Comparison of ENCODE assay signal across 24 mouse cellular contexts in the genomic region with DNA sequence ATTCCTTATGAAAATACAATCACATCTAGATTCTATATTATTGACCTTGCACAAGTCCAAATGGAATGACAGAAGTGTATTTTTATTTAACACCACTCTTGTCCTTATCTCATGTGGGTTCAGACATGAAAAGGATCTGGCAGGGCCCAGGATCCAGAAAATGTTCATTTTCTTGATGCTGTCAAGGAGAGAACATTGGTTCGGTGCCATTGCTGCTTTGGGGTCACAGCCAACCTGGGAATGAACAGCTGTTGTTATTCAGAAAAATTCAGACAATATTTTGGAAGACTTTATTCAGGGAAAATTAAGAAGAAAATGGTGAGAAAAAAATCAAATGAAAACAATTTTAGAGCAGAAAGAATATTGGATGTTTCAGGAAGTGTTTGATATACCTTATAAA.
DNase-seq lines count a peak whose midpoint lies in the region; ATAC-seq and TF ChIP-seq lines count a peak whose summit lies in the region.
"Had no signal": no experiment of that assay in that cellular context is flagged by ENCODE, and none has a peak within 500 bp of the region (broad histone marks: within the 10 kb centered on the region; RNA-seq: fewer than 3 reads in every experiment).

No protein-coding gene starts in this region.

- no peak for TF ChIP-seq CTCF in left cerebral cortex, adult 2 months (IDR thresholded peaks at IDR 0.05)

- intact Hi-C loops in heart, postnatal 25 days (cut with DNase I) = no loop called here
- intact Hi-C loops in left cerebral cortex, postnatal 4 days (cut with DNase I) = no loop called here
- intact Hi-C loops in left cerebral cortex, adult 2 months (cut with DNase I) = no loop called here

- no peak overlapping the region for H3K27ac ChIP-seq in left cerebral cortex, adult 2 months
- H3K27ac ChIP-seq: embryonic facial prominence, embryonic 12.5 days; forebrain, embryonic 10.5 days; forebrain, embryonic 15.5 days; kidney, postnatal 0 days; liver, embryonic 14.5 days had no signal

- DNase-seq in gastrocnemius, postnatal 10 days = peak; percentile 19
- DNase-seq in gastrocnemius, adult 8-10 months (ENCODE audit: low spot score in 2 of 2) = no peak
- DNase-seq in heart, postnatal 4 days = peak; percentile 52
- DNase-seq in heart, postnatal 25 days (ENCODE audit: low spot score) = no peak
- peak; percentile 60 for DNase-seq in left cerebral cortex, postnatal 4 days
- no peak for DNase-seq in left cerebral cortex, adult 2 months (ENCODE audit: extremely low spot score in 1 of 2, low spot score in 2 of 2)
- DNase-seq: adrenal gland, postnatal 14 days; embryo, embryonic 11 days; kidney, adult 8-10 months; kidney, postnatal 4 days; liver; lung, adult 2 months; lung, postnatal 10 days; midbrain, embryonic 14.5 days; spleen, adult 18-20 months; thymus, postnatal 14 days had no signal

- ATAC-seq in erythroid progenitor cell, adult 5-6 weeks (replicated peaks; ENCODE audit: low FRiP score, poor library complexity, severe bottlenecking) = no peak
- ATAC-seq: CD4-positive, CD25-positive, alpha-beta regulatory T cell, adult 4 months; forebrain, embryonic 15.5 days; intestine, embryonic 16.5 days had no signal

- no peak overlapping the region for H3K4me3 ChIP-seq in left cerebral cortex, adult 2 months
- H3K4me3 ChIP-seq: embryonic facial prominence, embryonic 12.5 days; forebrain, embryonic 10.5 days; forebrain, embryonic 15.5 days had no signal

Comparison
In these comparisons a context has a peak if more than half of its experiments do, and no peak if none do; other contexts are left out.
1. DNase-seq: peak in gastrocnemius, postnatal 10 days (single experiment), heart, postnatal 4 days (single experiment) and left cerebral cortex, postnatal 4 days (single experiment); none in gastrocnemius, adult 8-10 months (0 of 2), heart, postnatal 25 days (single experiment) and left cerebral cortex, adult 2 months (0 of 2).